Mouse (Mus musculus): ENCODE results near the gene Senp6. TPM values are rescaled to one million over a fixed set of nuclear protein-coding genes. Genes with fewer than 3 reads are reported as not detected.

Gene Senp6
- polyA plus RNA-seq, 1 experiment from 2014 or later, result 52.1 TPM

Other genes starting within 250 kb of the Senp6 start
- 10.6 and 11.9 TPM in 2 replicates for gene Filip1, start 54.1 kb upstream of the Senp6 start, polyA plus RNA-seq (2015; fragmentation: Nextera tagmentation; extraction: Ambion mirVana)
- gene Myo6, start 98.1 kb downstream of the Senp6 start, polyA plus RNA-seq (2015; fragmentation: Nextera tagmentation; extraction: Ambion mirVana), result 36.9 and 44.0 TPM in 2 replicates